Mouse (Mus musculus) liver, embryonic 14.5 days (tissue): ENCODE results near the gene Uba7.
A peak's percentile ranks its signal among the peaks of the same experiment; 100 is the strongest.

ENCODE experiments used
- CTCF ChIP-seq: IDR thresholded peaks from 2 replicates; pipeline ENCODE4 v1.5.1; 2016; ENCODE audit warnings: antibody characterized with exemption, low read depth, control low read depth
- EP300 ChIP-seq: IDR thresholded peaks from 2 replicates; pipeline ENCODE4 v1.6.1; 2016; ENCODE audit warnings: antibody characterized with exemption, low read depth

DNA sequence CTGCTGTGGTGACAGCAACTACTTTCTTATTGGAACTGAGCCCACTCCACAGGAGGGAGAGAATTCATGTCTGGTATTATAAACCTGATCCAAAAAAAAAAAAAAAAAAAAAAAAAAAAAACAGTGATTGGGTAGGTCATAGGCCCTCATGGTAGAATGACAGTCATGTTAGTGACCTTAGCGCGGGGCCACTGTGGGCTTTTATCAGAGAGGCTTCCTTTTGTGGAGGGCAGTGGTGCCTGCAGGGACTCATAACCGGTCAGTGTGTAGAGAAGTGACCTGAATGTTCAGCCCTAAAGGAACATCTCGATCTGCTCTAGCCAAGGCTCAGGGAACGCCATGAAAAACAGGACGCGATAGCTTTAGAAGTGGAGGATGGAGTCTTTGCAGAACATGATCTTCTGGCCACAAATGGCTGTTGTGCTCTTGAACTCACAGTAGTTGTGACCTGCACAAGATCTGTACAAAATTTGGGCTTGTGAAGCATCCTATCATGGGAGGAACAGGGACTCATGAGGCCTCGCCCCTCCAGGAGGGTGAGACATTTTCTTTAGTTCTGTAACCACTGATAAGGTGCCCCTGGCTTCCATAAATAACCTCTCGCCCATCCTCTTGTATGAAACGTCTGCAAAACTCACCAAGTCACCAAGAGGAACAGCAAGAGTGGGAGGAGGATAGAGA, 674 bp upstream of the Uba7 start:
- TF ChIP-seq CTCF (no peak), EP300 (peak; percentile 71)
